Mouse (Mus musculus) cortical plate, adult 2 months (tissue): Measurements from ENCODE around the gene L2hgdh.

Experiments
- CTCF ChIP-seq: fragments of 200-500 bp; IDR thresholded peaks from 2 replicates; pipeline ENCODE4 v1.5.1; 2011; ENCODE audit warnings: mild to moderate bottlenecking, control low read depth, low read length; ENCODE audit not compliant: insufficient read depth; ENCODE audit errors: extremely low read depth
- POLR2A ChIP-seq: fragments of 200-500 bp; IDR thresholded peaks from 2 replicates; pipeline ENCODE4 v1.6.1; 2011; ENCODE audit warnings: mild to moderate bottlenecking, low read length, control low read depth; ENCODE audit not compliant: insufficient read depth; ENCODE audit errors: extremely low read depth

DNA sequence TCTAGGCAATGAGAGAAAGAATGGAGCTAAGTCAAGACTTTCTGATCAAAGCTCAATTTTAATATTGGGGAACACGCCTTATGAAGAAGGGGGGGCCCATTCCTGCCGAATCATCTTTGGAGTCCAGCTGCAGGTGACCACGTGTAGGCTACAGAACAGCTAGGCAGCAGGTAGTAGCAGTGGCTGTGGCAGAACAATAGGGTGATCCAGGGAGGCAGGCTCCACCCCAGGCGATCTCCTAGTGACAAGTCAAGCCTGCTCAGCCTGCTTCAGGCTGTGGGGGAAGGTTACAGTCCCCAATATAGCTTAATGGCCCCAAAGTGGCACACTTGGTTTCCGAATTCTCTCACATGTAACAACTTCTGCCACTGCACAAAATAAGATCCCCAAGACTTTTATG lies 7.5 kb upstream of the L2hgdh start:
- no peak for TF ChIP-seq CTCF
- no peak for TF ChIP-seq POLR2A
